Mouse (Mus musculus) spleen, postnatal 10 days (tissue): ENCODE results near the gene Fgfr2.

Experiments
- DNase-seq, 2 experiments: peaks; one replicate each; pipeline ENCODE4 v3.0.0; 2021 to 2022; ENCODE audit warnings: low spot score in 2 of 2

Gene Fgfr2

GRCm38 (mm10) chr7:130959868-130960267 lies 2163.3 kb downstream of the Fgfr2 start:
- DNase-seq, result no peak

GRCm38 (mm10) chr7:130958551-130958950 lies 2164.6 kb downstream of the Fgfr2 start:
- no peak for DNase-seq

GRCm38 (mm10) chr7:130954177-130954601 lies 2169.0 kb downstream of the Fgfr2 start:
- no peak for DNase-seq

GRCm38 (mm10) chr7:130953376-130953775 lies 2169.8 kb downstream of the Fgfr2 start:
- no peak for DNase-seq

- DNase-seq, result no peak
Measured at GRCm38 (mm10) chr7:130951004-130951403, 2172.1 kb downstream of the Fgfr2 start.

- DNase-seq, result no peak
Measured at GRCm38 (mm10) chr7:130950482-130950881, 2172.7 kb downstream of the Fgfr2 start.

GRCm38 (mm10) chr7:130949331-130949751 lies 2173.8 kb downstream of the Fgfr2 start:
- DNase-seq, result no peak

- DNase-seq, result no peak
Measured at GRCm38 (mm10) chr7:130948563-130949208, 2174.5 kb downstream of the Fgfr2 start.

- DNase-seq, result no peak
Measured at GRCm38 (mm10) chr7:130946303-130946702, 2176.8 kb downstream of the Fgfr2 start.

GRCm38 (mm10) chr7:130945730-130946129 lies 2177.4 kb downstream of the Fgfr2 start:
- DNase-seq, result no peak

- DNase-seq, result no peak
Measured at GRCm38 (mm10) chr7:130944766-130945475, 2178.2 kb downstream of the Fgfr2 start.

GRCm38 (mm10) chr7:130943280-130943895 lies 2179.8 kb downstream of the Fgfr2 start:
- DNase-seq, result no peak

- DNase-seq, result no peak
Measured at GRCm38 (mm10) chr7:130940733-130941132, 2182.4 kb downstream of the Fgfr2 start.

GRCm38 (mm10) chr7:130938896-130939295 lies 2184.3 kb downstream of the Fgfr2 start:
- DNase-seq, result no peak

- DNase-seq, result no peak
Measured at GRCm38 (mm10) chr7:130938005-130938404, 2185.1 kb downstream of the Fgfr2 start.

GRCm38 (mm10) chr7:130937266-130937841 lies 2185.8 kb downstream of the Fgfr2 start:
- no peak for DNase-seq

- no peak for DNase-seq
Measured at GRCm38 (mm10) chr7:130936472-130936951, 2186.6 kb downstream of the Fgfr2 start.

GRCm38 (mm10) chr7:130935793-130936471 lies 2187.2 kb downstream of the Fgfr2 start, which contains the start of gene Htra1:
Htra1 (plus strand) TSS chr7:130936111.
- peak in 1 of 2 experiments; percentile 30 for DNase-seq

- DNase-seq, result no peak
Measured at GRCm38 (mm10) chr7:130935421-130935792, 2187.7 kb downstream of the Fgfr2 start.

- no peak for DNase-seq
Measured at GRCm38 (mm10) chr7:130934654-130935053, 2188.5 kb downstream of the Fgfr2 start.

GRCm38 (mm10) chr7:130932921-130933320 lies 2190.2 kb downstream of the Fgfr2 start:
- DNase-seq, result no peak

- DNase-seq, result no peak
Measured at GRCm38 (mm10) chr7:130930401-130930800, 2192.7 kb downstream of the Fgfr2 start.
